Mouse (Mus musculus): ENCODE results near the gene Lrch1. TPM values are rescaled to one million over a fixed set of nuclear protein-coding genes. Genes with fewer than 3 reads are reported as not detected.
A peak's percentile ranks its signal among the peaks of the same experiment; 100 is the strongest.

Lrch1 gene
- polyA plus RNA-seq, 1 experiment from 2014 or later = 12.2 TPM

- no peaks in the 10 kb centered on the region for H3K4me1 ChIP-seq (replicated peaks)
- no peak overlapping the region for H3K9ac ChIP-seq
- H3K27ac ChIP-seq (replicated peaks) = no peak overlapping the region
- H3K9me3 ChIP-seq = no peaks in the 10 kb centered on the region
- WGBS = 88% methylated on average over 5 of the region's 5 CpGs
- no peak overlapping the region for H3K4me3 ChIP-seq
- no peaks in the 10 kb centered on the region for H3K36me3 ChIP-seq
- ATAC-seq (ENCODE audit: low read depth) = no peak
- H3K4me2 ChIP-seq = no peak overlapping the region
- H3K27me3 ChIP-seq = no peaks in the 10 kb centered on the region
Measured at GRCm38 (mm10) chr14:74972687-74973086, 25.0 kb upstream of the Lrch1 start.

- no peak for ATAC-seq (ENCODE audit: low read depth)
- H3K27ac ChIP-seq (replicated peaks) = no peak overlapping the region
- no peak overlapping the region for H3K4me2 ChIP-seq
- no peaks in the 10 kb centered on the region; the same call in 1 of the 2 replicates for H3K9me3 ChIP-seq
- H3K4me3 ChIP-seq = no peak overlapping the region
- H3K36me3 ChIP-seq = no peaks in the 10 kb centered on the region
- no peaks in the 10 kb centered on the region for H3K27me3 ChIP-seq
- H3K4me1 ChIP-seq (replicated peaks) = no peaks in the 10 kb centered on the region
- no peak overlapping the region for H3K9ac ChIP-seq
- WGBS = 62% methylated on average over 3 of the region's 3 CpGs
Measured at GRCm38 (mm10) chr14:74972216-74972615, 24.5 kb upstream of the Lrch1 start.

GRCm38 (mm10) chr14:74963402-74963764, 15.7 kb upstream of the Lrch1 start:
- H3K4me1 ChIP-seq (replicated peaks) = no peaks in the 10 kb centered on the region
- no peaks in the 10 kb centered on the region; the same call in 1 of the 2 replicates for H3K9me3 ChIP-seq
- ATAC-seq (ENCODE audit: low read depth) = no peak
- H3K9ac ChIP-seq = no peak overlapping the region
- H3K27me3 ChIP-seq = no peaks in the 10 kb centered on the region
- no peaks in the 10 kb centered on the region for H3K36me3 ChIP-seq
- H3K27ac ChIP-seq (replicated peaks) = no peak overlapping the region
- no peak overlapping the region for H3K4me3 ChIP-seq
- H3K4me2 ChIP-seq = no peak overlapping the region
- WGBS = 87% methylated on average over 3 of the region's 3 CpGs

- no peak overlapping the region for H3K9ac ChIP-seq
- no peaks in the 10 kb centered on the region; the same call in 1 of the 2 replicates for H3K9me3 ChIP-seq
- no peaks in the 10 kb centered on the region for H3K4me1 ChIP-seq (replicated peaks)
- H3K4me3 ChIP-seq = no peak overlapping the region
- ATAC-seq (ENCODE audit: low read depth) = no peak
- H3K36me3 ChIP-seq = no peaks in the 10 kb centered on the region
- no peak overlapping the region for H3K27ac ChIP-seq (replicated peaks)
- WGBS = 89% methylated on average over 8 of the region's 8 CpGs
- no peak overlapping the region for H3K4me2 ChIP-seq
- H3K27me3 ChIP-seq = no peaks in the 10 kb centered on the region
Measured at GRCm38 (mm10) chr14:74962713-74963401, 15.2 kb upstream of the Lrch1 start.

GRCm38 (mm10) chr14:74960568-74960967, 12.9 kb upstream of the Lrch1 start:
- Histone ChIP-seq H3K27ac (replicated peaks) (no peak overlapping the region), H3K9me3 (no peaks in the 10 kb centered on the region), H3K4me1 (replicated peaks) (no peaks in the 10 kb centered on the region), H3K9ac (no peak overlapping the region), H3K27me3 (no peaks in the 10 kb centered on the region), H3K36me3 (no peaks in the 10 kb centered on the region), H3K4me2 (no peak overlapping the region), H3K4me3 (no peak overlapping the region)
- 81% methylated on average over 5 of the region's 5 CpGs for WGBS
- no peak for ATAC-seq (ENCODE audit: low read depth)

GRCm38 (mm10) chr14:74956702-74957101, 9.0 kb upstream of the Lrch1 start:
- Histone ChIP-seq H3K27me3 (no peaks in the 10 kb centered on the region), H3K9ac (no peak overlapping the region), H3K4me1 (replicated peaks) (no peaks in the 10 kb centered on the region), H3K9me3 (no peaks in the 10 kb centered on the region), H3K36me3 (no peaks in the 10 kb centered on the region), H3K4me2 (no peak overlapping the region), H3K4me3 (no peak overlapping the region), H3K27ac (replicated peaks) (no peak overlapping the region)
- 52% methylated on average over 2 of the region's 2 CpGs for WGBS
- no peak for ATAC-seq (ENCODE audit: low read depth)

- H3K27ac ChIP-seq (replicated peaks) = no peak overlapping the region
- no peaks in the 10 kb centered on the region for H3K27me3 ChIP-seq
- WGBS = 88% methylated on average over 1 of the region's 1 CpGs
- H3K9me3 ChIP-seq = no peaks in the 10 kb centered on the region
- no peak overlapping the region for H3K4me3 ChIP-seq
- no peak overlapping the region for H3K4me2 ChIP-seq
- no peaks in the 10 kb centered on the region for H3K4me1 ChIP-seq (replicated peaks)
- ATAC-seq (ENCODE audit: low read depth) = no peak
- H3K9ac ChIP-seq = no peak overlapping the region
- no peaks in the 10 kb centered on the region for H3K36me3 ChIP-seq
Measured at GRCm38 (mm10) chr14:74956234-74956633, 8.6 kb upstream of the Lrch1 start.

- no peak overlapping the region for H3K4me3 ChIP-seq
- no peaks in the 10 kb centered on the region for H3K9me3 ChIP-seq
- H3K4me1 ChIP-seq (replicated peaks) = peaks cover 30% of the 10 kb centered on the region
- WGBS = 48% methylated on average over 14 of the region's 14 CpGs
- no peaks in the 10 kb centered on the region for H3K27me3 ChIP-seq
- H3K4me2 ChIP-seq = peak overlapping the region; percentile 80
- H3K27ac ChIP-seq (replicated peaks) = no peak overlapping the region; the same call in 1 of the 2 replicates
- no peaks in the 10 kb centered on the region for H3K36me3 ChIP-seq
- no peak for ATAC-seq (ENCODE audit: low read depth)
- H3K9ac ChIP-seq = peak overlapping the region; percentile 91; the same call in 1 of the 2 replicates
Measured at GRCm38 (mm10) chr14:74948426-74949240, 957 bp upstream of the Lrch1 start.

- Histone ChIP-seq H3K27ac (replicated peaks) (peak overlapping the region; percentile 86), H3K4me3 (peak overlapping the region; percentile 86), H3K4me2 (peak overlapping the region; percentile 80), H3K9me3 (no peaks in the 10 kb centered on the region), H3K9ac (peak overlapping the region; percentile 91), H3K36me3 (no peaks in the 10 kb centered on the region), H3K27me3 (no peaks in the 10 kb centered on the region), H3K4me1 (replicated peaks) (peaks cover 31% of the 10 kb centered on the region)
- 32% methylated on average over 13 of the region's 13 CpGs for WGBS
- ATAC-seq (ENCODE audit: low read depth) = no peak
Measured at GRCm38 (mm10) chr14:74948014-74948396, 329 bp upstream of the Lrch1 start.

- Histone ChIP-seq H3K9me3 (no peaks in the 10 kb centered on the region), H3K4me3 (peak overlapping the region; percentile 86), H3K4me1 (replicated peaks) (peaks cover 33% of the 10 kb centered on the region), H3K27me3 (no peaks in the 10 kb centered on the region), H3K4me2 (peak overlapping the region; percentile 80), H3K27ac (replicated peaks) (peak overlapping the region; percentile 86), H3K9ac (peak overlapping the region; percentile 91), H3K36me3 (no peaks in the 10 kb centered on the region)
- peak; percentile 86 for ATAC-seq (ENCODE audit: low read depth)
- under 1% methylated on average over 56 of the region's 56 CpGs for WGBS
Measured at GRCm38 (mm10) chr14:74946751-74947375, 813 bp downstream of the Lrch1 start.

- no peaks in the 10 kb centered on the region for H3K36me3 ChIP-seq
- no peaks in the 10 kb centered on the region for H3K27me3 ChIP-seq
- WGBS = 5% methylated on average over 13 of the region's 13 CpGs
- peak; percentile 32 for ATAC-seq (ENCODE audit: low read depth)
- peak overlapping the region; percentile 91 for H3K9ac ChIP-seq
- peak overlapping the region; percentile 86 for H3K27ac ChIP-seq (replicated peaks)
- H3K9me3 ChIP-seq = no peaks in the 10 kb centered on the region
- H3K4me1 ChIP-seq (replicated peaks) = peaks cover 33% of the 10 kb centered on the region
- peak overlapping the region; percentile 86 for H3K4me3 ChIP-seq
- H3K4me2 ChIP-seq = peak overlapping the region; percentile 80
Measured at GRCm38 (mm10) chr14:74946321-74946750, 1.3 kb downstream of the Lrch1 start.
